Mouse (Mus musculus): ENCODE measurements around the gene Slco1a1. TPM values are rescaled to one million over a fixed set of nuclear protein-coding genes. Genes with fewer than 3 reads are reported as not detected.
A peak's percentile ranks its signal among the peaks of the same experiment; 100 is the strongest.
"Not testable (repeated sequence)": the region's sequence is repeated elsewhere in the genome, so short reads cannot be mapped to it uniquely, and the experiment has no call there.

Slco1a1 gene
- total RNA-seq (2021), result not detected
- long read RNA-seq, experiment 1, result 0 reads
- long read RNA-seq, experiment 2, result 0 reads

GRCm38 (mm10) chr6:141946862-141947261 lies at the start of gene Slco1a1:
Gene Slco1a1 (minus strand): TSS chr6:141946962.
- DNase-seq, result no peak
- H3K27ac ChIP-seq, result no peak within 1 kb of the TSS
- TF ChIP-seq CTCF (IDR thresholded peaks at IDR 0.05), result no peak
- intact Hi-C loops (cut with DNase I), result no loop called here
- no peak within 1 kb of the TSS for H3K4me3 ChIP-seq

GRCm38 (mm10) chr6:141986772-141987171 lies 40.0 kb upstream of the Slco1a1 start:
- TF ChIP-seq CTCF (IDR thresholded peaks at IDR 0.05), result no peak
- H3K27ac ChIP-seq, result no peak overlapping the region
- intact Hi-C loops (cut with DNase I), result no loop called here
- DNase-seq, result no peak
- no peak overlapping the region for H3K4me3 ChIP-seq

- DNase-seq, result no peak
- H3K4me3 ChIP-seq, result no peak overlapping the region
- TF ChIP-seq CTCF (IDR thresholded peaks at IDR 0.05), result no peak
- H3K27ac ChIP-seq, result no peak overlapping the region
- intact Hi-C loops (cut with DNase I), result no loop called here
These were observed 37.9 kb upstream of the Slco1a1 start for GRCm38 (mm10) chr6:141984644-141985043.

GRCm38 (mm10) chr6:141962420-141962819 lies 15.7 kb upstream of the Slco1a1 start:
- H3K4me3 ChIP-seq, result no peak overlapping the region
- H3K27ac ChIP-seq, result no peak overlapping the region
- DNase-seq, result no peak
- intact Hi-C loops (cut with DNase I), result no loop called here
- no peak for TF ChIP-seq CTCF (IDR thresholded peaks at IDR 0.05)

GRCm38 (mm10) chr6:141961861-141962260 lies 15.1 kb upstream of the Slco1a1 start:
- DNase-seq, result no peak
- intact Hi-C loops (cut with DNase I), result no loop called here
- TF ChIP-seq CTCF (IDR thresholded peaks at IDR 0.05), result no peak

DNA sequence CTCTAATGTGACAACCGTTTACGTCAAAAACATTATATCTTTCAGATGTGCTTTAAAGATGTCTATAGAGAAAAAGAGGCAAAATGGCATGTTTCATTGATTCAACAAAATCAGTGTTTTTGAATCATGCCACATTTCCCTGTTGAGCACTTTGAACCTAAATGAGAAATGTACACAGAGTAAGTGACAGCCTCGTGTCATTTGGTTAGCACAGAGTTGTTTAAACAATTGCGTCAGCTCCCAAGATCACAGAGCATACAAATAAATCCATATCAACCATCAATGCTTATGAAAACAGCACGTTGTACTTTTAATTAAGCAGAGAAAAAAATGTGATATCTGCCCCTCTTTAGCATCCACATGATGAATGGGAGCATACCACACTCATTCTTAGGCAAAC lies 13.7 kb upstream of the Slco1a1 start:
- intact Hi-C loops (cut with DNase I), result no loop called here
- no peak for DNase-seq
- no peak overlapping the region for H3K4me3 ChIP-seq
- TF ChIP-seq CTCF (IDR thresholded peaks at IDR 0.05), result no peak
- no peak overlapping the region for H3K27ac ChIP-seq

More at GRCm38 (mm10) chr6:141961861-141962260, 15.1 kb upstream of the Slco1a1 start:
- Histone ChIP-seq H3K4me3 (no peak overlapping the region), H3K27ac (no peak overlapping the region)

GRCm38 (mm10) chr6:141940451-141940850 lies 6.3 kb downstream of the Slco1a1 start:
- no peak for TF ChIP-seq CTCF (IDR thresholded peaks at IDR 0.05)
- intact Hi-C loops (cut with DNase I), result no loop called here
- Histone ChIP-seq H3K4me3 (no peak overlapping the region), H3K27ac (no peak overlapping the region)
- no peak for DNase-seq

- intact Hi-C loops (cut with DNase I), result no loop called here
- no peak for TF ChIP-seq CTCF (IDR thresholded peaks at IDR 0.05)
These were observed 48.6 kb downstream of the Slco1a1 start for GRCm38 (mm10) chr6:141898197-141898596.

DNA sequence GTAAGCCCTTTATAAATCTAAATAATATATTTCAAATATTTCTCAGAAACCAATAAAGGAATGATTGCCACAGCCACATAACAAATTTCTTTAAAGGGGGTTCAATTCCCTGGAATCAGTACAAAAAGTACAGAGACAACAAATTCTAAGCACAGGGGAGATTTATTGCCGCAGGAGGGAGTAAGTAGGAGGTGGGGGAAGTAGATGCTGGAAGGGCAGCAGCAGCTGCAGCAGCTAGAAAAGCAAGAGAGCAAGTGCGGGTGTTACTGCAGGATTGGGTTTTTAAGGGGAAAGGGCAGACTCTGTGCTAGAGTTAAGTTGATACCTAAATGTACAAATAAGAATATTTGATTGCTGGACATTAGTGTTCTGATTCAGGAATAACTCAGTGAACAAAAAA lies 57.0 kb downstream of the Slco1a1 start:
- H3K27ac ChIP-seq, result no peak overlapping the region
- intact Hi-C loops (cut with DNase I), result no loop called here
- TF ChIP-seq CTCF (IDR thresholded peaks at IDR 0.05), result no peak
- H3K4me3 ChIP-seq, result no peak overlapping the region
- no peak for DNase-seq

More at GRCm38 (mm10) chr6:141898197-141898596, 48.6 kb downstream of the Slco1a1 start:
- H3K27ac ChIP-seq, result no peak overlapping the region
- no peak overlapping the region for H3K4me3 ChIP-seq
- no peak for DNase-seq

DNA sequence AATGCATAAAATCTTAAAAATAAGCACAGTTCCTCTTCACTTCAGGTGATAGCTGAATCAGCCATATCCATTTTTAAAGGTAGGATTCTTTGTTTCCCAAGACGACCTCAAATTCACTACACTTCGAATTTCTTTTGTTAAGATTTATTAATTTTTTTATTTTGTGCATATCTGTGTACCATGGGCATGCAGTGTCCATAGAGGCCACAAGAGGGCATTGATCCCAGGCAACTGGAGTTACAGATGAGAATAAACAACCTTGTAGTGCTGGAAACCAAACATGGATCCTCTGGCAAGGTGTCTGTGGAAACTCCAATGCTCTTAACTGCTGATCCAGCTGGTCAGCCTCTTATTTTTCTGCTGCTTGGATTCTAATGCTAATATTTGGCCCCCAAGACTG lies 58.5 kb downstream of the Slco1a1 start:
- H3K27ac ChIP-seq, result no peak overlapping the region
- intact Hi-C loops (cut with DNase I), result no loop called here
- peak; percentile 17; the same call in 1 of the 2 replicates for TF ChIP-seq CTCF (IDR thresholded peaks at IDR 0.05)
- DNase-seq, result no peak
- H3K4me3 ChIP-seq, result no peak overlapping the region

GRCm38 (mm10) chr6:141882581-141882980 lies 64.2 kb downstream of the Slco1a1 start:
- no peak for DNase-seq
- no peak overlapping the region for H3K27ac ChIP-seq
- TF ChIP-seq CTCF (IDR thresholded peaks at IDR 0.05), result no peak
- intact Hi-C loops (cut with DNase I), result no loop called here
- no peak overlapping the region for H3K4me3 ChIP-seq

DNA sequence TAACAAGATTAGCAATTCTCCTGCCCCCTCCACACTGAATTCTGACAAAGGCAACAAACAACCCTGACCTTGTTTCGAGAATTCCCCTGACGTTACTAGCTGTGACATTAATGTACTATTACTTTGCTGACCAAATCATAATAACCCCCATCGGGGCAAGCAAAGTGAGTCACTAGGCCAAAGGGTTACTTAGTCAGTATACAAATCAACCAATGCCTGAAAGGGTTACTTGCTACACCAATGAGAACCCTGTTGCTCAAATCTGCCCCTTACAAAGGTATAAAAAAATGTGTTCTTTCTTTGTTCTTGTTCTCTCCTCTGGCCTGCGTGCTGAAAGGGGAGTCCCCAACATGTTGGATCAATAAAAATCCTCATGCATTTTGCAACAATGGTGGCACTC lies 71.0 kb downstream of the Slco1a1 start:
- H3K27ac ChIP-seq; H3K4me3 ChIP-seq; intact Hi-C loops (cut with DNase I); DNase-seq: not testable (repeated sequence)

GRCm38 (mm10) chr6:141871711-141872110 lies 75.1 kb downstream of the Slco1a1 start:
- no peak overlapping the region for H3K27ac ChIP-seq
- no peak overlapping the region for H3K4me3 ChIP-seq
- intact Hi-C loops (cut with DNase I), result no loop called here
- DNase-seq, result no peak
- no peak for TF ChIP-seq CTCF (IDR thresholded peaks at IDR 0.05)

DNA sequence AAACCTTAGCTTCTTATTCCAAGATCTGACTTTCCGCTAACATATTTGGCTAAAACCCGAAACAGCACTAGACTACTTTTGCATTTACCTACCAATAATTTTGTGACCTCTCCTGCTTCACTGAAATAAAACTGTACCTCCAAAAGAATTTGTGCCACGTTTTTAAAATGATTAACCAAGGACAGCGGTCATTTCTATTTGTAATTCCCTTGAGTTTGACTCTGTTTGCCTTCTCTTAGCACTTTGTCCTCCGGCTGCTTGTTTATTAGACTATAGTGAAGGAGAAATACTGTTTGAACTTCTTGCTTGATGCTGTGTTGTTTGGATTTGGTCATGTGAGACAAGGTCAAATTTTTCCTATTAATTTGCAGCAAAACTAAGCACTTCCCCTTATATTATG lies 78.0 kb downstream of the Slco1a1 start:
- intact Hi-C loops (cut with DNase I), result no loop called here
- TF ChIP-seq CTCF (IDR thresholded peaks at IDR 0.05), result no peak
- no peak for DNase-seq
- H3K27ac ChIP-seq, result no peak overlapping the region
- no peak overlapping the region for H3K4me3 ChIP-seq
